Mouse (Mus musculus): ENCODE measurements at regions not wholly inside any gene's neighbourhood (a gene's known extent, or its start where the extent isn't known, plus 50 kb on each side); places are given as distances from the start of the nearest gene placed in this dataset.

GRCm38 (mm10) chr9:59091179-59091578 is 54.9 kb upstream of the Neo1 start:
- Histone ChIP-seq H3K9me3 (ENCODE audit: low read length) (no peaks in the 10 kb centered on the region), H3K9ac (replicated peaks; ENCODE audit: low read length) (no peak overlapping the region), H3K27ac (ENCODE audit: low read length) (no peak overlapping the region), H3K4me1 (ENCODE audit: insufficient read depth, low read length) (peaks cover 7% of the 10 kb centered on the region; the same call in 1 of the 2 replicates), H3K4me3 (ENCODE audit: low read length) (no peak overlapping the region), H3K4me2 (replicated peaks; ENCODE audit: low read depth, low read length) (no peak overlapping the region), H3K36me3 (ENCODE audit: insufficient read depth, low read length) (no peaks in the 10 kb centered on the region), H3K27me3 (ENCODE audit: insufficient read depth, low read length) (no peaks in the 10 kb centered on the region)
- WGBS = 84% methylated on average over 3 of the region's 3 CpGs
- no peak for ATAC-seq (ENCODE audit: low FRiP score, low TSS enrichment)

- peaks cover 7% of the 10 kb centered on the region; the same call in 1 of the 2 replicates for H3K4me1 ChIP-seq (ENCODE audit: insufficient read depth, low read length)
- no peak overlapping the region for H3K27ac ChIP-seq (ENCODE audit: low read length)
- WGBS = 76% methylated on average over 3 of the region's 3 CpGs
- H3K4me3 ChIP-seq (ENCODE audit: low read length) = no peak overlapping the region
- no peaks in the 10 kb centered on the region for H3K27me3 ChIP-seq (ENCODE audit: insufficient read depth, low read length)
- no peaks in the 10 kb centered on the region for H3K36me3 ChIP-seq (ENCODE audit: insufficient read depth, low read length)
- H3K9me3 ChIP-seq (ENCODE audit: low read length) = no peaks in the 10 kb centered on the region
- no peak for ATAC-seq (ENCODE audit: low FRiP score, low TSS enrichment)
- H3K9ac ChIP-seq (replicated peaks; ENCODE audit: low read length) = no peak overlapping the region
- 0 out of 2 replicates have a peak overlapping the region, but pooled peaks have one; percentile 8 for H3K4me2 ChIP-seq (replicated peaks; ENCODE audit: low read depth, low read length)
These were observed 51.5 kb upstream of the Neo1 start for GRCm38 (mm10) chr9:59087704-59088103.

- Histone ChIP-seq H3K27ac (ENCODE audit: low read length) (peak overlapping the region; percentile 60; the same call in 1 of the 2 replicates), H3K4me2 (replicated peaks; ENCODE audit: low read depth, low read length) (0 out of 2 replicates have a peak overlapping the region, but pooled peaks have one; percentile 8), H3K27me3 (ENCODE audit: insufficient read depth, low read length) (no peaks in the 10 kb centered on the region), H3K4me1 (ENCODE audit: insufficient read depth, low read length) (peaks cover 7% of the 10 kb centered on the region; the same call in 1 of the 2 replicates), H3K4me3 (ENCODE audit: low read length) (no peak overlapping the region), H3K36me3 (ENCODE audit: insufficient read depth, low read length) (no peaks in the 10 kb centered on the region), H3K9me3 (ENCODE audit: low read length) (no peaks in the 10 kb centered on the region), H3K9ac (replicated peaks; ENCODE audit: low read length) (no peak overlapping the region)
- 0 out of 2 replicates have a peak, but pooled peaks have one; percentile 35 for ATAC-seq (ENCODE audit: low FRiP score, low TSS enrichment)
- 62% methylated on average over 9 of the region's 9 CpGs for WGBS
These were observed 50.9 kb upstream of the Neo1 start for GRCm38 (mm10) chr9:59087112-59087511.

GRCm38 (mm10) chr9:59086556-59087102 is 50.4 kb upstream of the Neo1 start:
- H3K9me3 ChIP-seq (ENCODE audit: low read length) = no peaks in the 10 kb centered on the region
- no peak for ATAC-seq (ENCODE audit: low FRiP score, low TSS enrichment)
- no peak overlapping the region for H3K4me3 ChIP-seq (ENCODE audit: low read length)
- H3K27ac ChIP-seq (ENCODE audit: low read length) = peak overlapping the region; percentile 60; the same call in 1 of the 2 replicates
- no peaks in the 10 kb centered on the region for H3K27me3 ChIP-seq (ENCODE audit: insufficient read depth, low read length)
- H3K4me1 ChIP-seq (ENCODE audit: insufficient read depth, low read length) = peaks cover 7% of the 10 kb centered on the region; the same call in 1 of the 2 replicates
- no peaks in the 10 kb centered on the region for H3K36me3 ChIP-seq (ENCODE audit: insufficient read depth, low read length)
- H3K9ac ChIP-seq (replicated peaks; ENCODE audit: low read length) = no peak overlapping the region
- H3K4me2 ChIP-seq (replicated peaks; ENCODE audit: low read depth, low read length) = no peak overlapping the region
- 88% methylated on average over 10 of the region's 10 CpGs for WGBS
